Comparison of ENCODE assay signal across 16 mouse cellular contexts in the genomic region with DNA sequence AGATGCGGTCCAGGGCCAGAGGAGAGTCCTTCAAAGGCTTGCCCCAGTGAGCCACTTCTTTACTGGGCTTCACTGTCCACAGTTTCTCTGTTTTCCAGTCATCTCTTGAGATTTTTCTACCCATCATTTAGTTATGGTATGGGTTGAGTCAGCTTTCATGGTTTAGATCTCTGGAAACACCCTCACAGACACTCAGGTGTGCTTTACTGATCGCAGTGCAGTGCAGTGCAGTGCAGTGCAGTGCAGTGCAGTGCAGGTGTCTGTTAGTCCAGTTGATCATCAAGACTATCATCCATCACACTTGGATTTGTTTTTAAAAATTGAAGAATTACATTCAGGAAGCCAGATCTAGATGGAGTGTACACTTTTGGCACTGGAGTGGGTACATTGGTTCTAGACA.
"Had no signal": no experiment of that assay in that cellular context is flagged by ENCODE, and none has a peak within 500 bp of the region (broad histone marks: within the 10 kb centered on the region; RNA-seq: fewer than 3 reads in every experiment).

No protein-coding gene starts in this region.

- H3K27ac ChIP-seq: lung, embryonic 15.5 days; macrophage; midbrain, embryonic 12.5 days; neural tube, embryonic 12.5 days had no signal

- H3K4me1 ChIP-seq: lung, embryonic 15.5 days; midbrain, embryonic 12.5 days; neural tube, embryonic 12.5 days had no signal

- DNase-seq: lung, adult 2 months; lung, postnatal 14 days; lung, postnatal 36 days; midbrain, embryonic 14.5 days; right cerebral cortex, postnatal 25 days; right cerebral cortex, postnatal 4 days; spleen, adult 18-20 months; thymus, adult 18-20 months; thymus, postnatal 14 days; thymus, postnatal 36 days had no signal

- H3K4me3 ChIP-seq: lung, embryonic 15.5 days; megakaryocyte, embryonic 14.5 days; midbrain, embryonic 12.5 days; neural tube, embryonic 12.5 days had no signal

- ATAC-seq: lung, postnatal 0 days had no signal

- H3K4me2 ChIP-seq: lung, embryonic 15.5 days; midbrain, embryonic 12.5 days; neural tube, embryonic 12.5 days had no signal

- H3K9ac ChIP-seq: lung, embryonic 15.5 days; midbrain, embryonic 12.5 days; neural tube, embryonic 12.5 days had no signal

- H3K9me3 ChIP-seq: lung, embryonic 15.5 days; megakaryocyte, embryonic 14.5 days; midbrain, embryonic 12.5 days; neural tube, embryonic 12.5 days had no signal

- H3K27me3 ChIP-seq: lung, embryonic 15.5 days; megakaryocyte, embryonic 14.5 days; midbrain, embryonic 12.5 days; neural tube, embryonic 12.5 days had no signal
